Mouse (Mus musculus): ENCODE results near the gene Zfp2. TPM values are rescaled to one million over a fixed set of nuclear protein-coding genes. Genes with fewer than 3 reads are reported as not detected.
A peak's percentile ranks its signal among the peaks of the same experiment; 100 is the strongest.

The Zfp2 gene
- polyA plus RNA-seq, 1 experiment, result 4.9 TPM

- Histone ChIP-seq H3K4me3 (ENCODE audit: insufficient read depth, low read length) (peak overlapping the region; percentile 59), H3K27ac (ENCODE audit: insufficient read depth, low read length) (no peak overlapping the region), H3K4me1 (ENCODE audit: control insufficient read depth, insufficient read depth, low read length) (no peaks in the 10 kb centered on the region)
- no peak for TF ChIP-seq POLR2A (IDR thresholded peaks at IDR 0.05; ENCODE audit: low read depth, low read length)
These were observed 15.1 kb upstream of the Zfp2 start for GRCm38 (mm10) chr11:50931021-50931420.

- H3K4me1 ChIP-seq (ENCODE audit: control insufficient read depth, insufficient read depth, low read length), result no peaks in the 10 kb centered on the region
- no peak overlapping the region for H3K27ac ChIP-seq (ENCODE audit: insufficient read depth, low read length)
- no peak for TF ChIP-seq CTCF (IDR thresholded peaks at IDR 0.05; ENCODE audit: borderline replicate concordance, insufficient read depth, low read length)
- TF ChIP-seq POLR2A (IDR thresholded peaks at IDR 0.05; ENCODE audit: low read depth, low read length), result no peak
- peak overlapping the region; percentile 59 for H3K4me3 ChIP-seq (ENCODE audit: insufficient read depth, low read length)
These were observed 14.6 kb upstream of the Zfp2 start for GRCm38 (mm10) chr11:50930469-50931014.

- no peak overlapping the region for H3K27ac ChIP-seq (ENCODE audit: insufficient read depth, low read length)
- TF ChIP-seq CTCF (IDR thresholded peaks at IDR 0.05; ENCODE audit: borderline replicate concordance, insufficient read depth, low read length) (no peak), POLR2A (IDR thresholded peaks at IDR 0.05; ENCODE audit: low read depth, low read length) (no peak)
- no peak overlapping the region for H3K4me3 ChIP-seq (ENCODE audit: insufficient read depth, low read length)
- H3K4me1 ChIP-seq (ENCODE audit: control insufficient read depth, insufficient read depth, low read length), result no peaks in the 10 kb centered on the region; the same call in 1 of the 2 replicates
These were observed 1.5 kb downstream of the Zfp2 start for GRCm38 (mm10) chr11:50914461-50914860.

- Histone ChIP-seq H3K4me1 (ENCODE audit: control insufficient read depth, insufficient read depth, low read length) (no peaks in the 10 kb centered on the region; the same call in 1 of the 2 replicates), H3K4me3 (ENCODE audit: insufficient read depth, low read length) (no peak overlapping the region), H3K27ac (ENCODE audit: insufficient read depth, low read length) (no peak overlapping the region)
- TF ChIP-seq POLR2A (IDR thresholded peaks at IDR 0.05; ENCODE audit: low read depth, low read length) (no peak), CTCF (IDR thresholded peaks at IDR 0.05; ENCODE audit: borderline replicate concordance, insufficient read depth, low read length) (no peak)
These were observed 2.7 kb downstream of the Zfp2 start for GRCm38 (mm10) chr11:50913301-50913700.

- Histone ChIP-seq H3K27ac (ENCODE audit: insufficient read depth, low read length) (no peak overlapping the region), H3K4me3 (ENCODE audit: insufficient read depth, low read length) (no peak overlapping the region), H3K4me1 (ENCODE audit: control insufficient read depth, insufficient read depth, low read length) (no peaks in the 10 kb centered on the region)
- TF ChIP-seq CTCF (IDR thresholded peaks at IDR 0.05; ENCODE audit: borderline replicate concordance, insufficient read depth, low read length) (no peak), POLR2A (IDR thresholded peaks at IDR 0.05; ENCODE audit: low read depth, low read length) (no peak)
These were observed 7.8 kb downstream of the Zfp2 start for GRCm38 (mm10) chr11:50908136-50908535.

GRCm38 (mm10) chr11:50897359-50897758 lies 18.6 kb downstream of the Zfp2 start:
- Histone ChIP-seq H3K4me3 (ENCODE audit: insufficient read depth, low read length) (no peak overlapping the region), H3K4me1 (ENCODE audit: control insufficient read depth, insufficient read depth, low read length) (no peaks in the 10 kb centered on the region), H3K27ac (ENCODE audit: insufficient read depth, low read length) (no peak overlapping the region)
- TF ChIP-seq POLR2A (IDR thresholded peaks at IDR 0.05; ENCODE audit: low read depth, low read length), result no peak
- no peak for TF ChIP-seq CTCF (IDR thresholded peaks at IDR 0.05; ENCODE audit: borderline replicate concordance, insufficient read depth, low read length)

- Histone ChIP-seq H3K27ac (ENCODE audit: insufficient read depth, low read length) (no peak overlapping the region), H3K4me1 (ENCODE audit: control insufficient read depth, insufficient read depth, low read length) (no peaks in the 10 kb centered on the region), H3K4me3 (ENCODE audit: insufficient read depth, low read length) (no peak overlapping the region)
- no peak for TF ChIP-seq CTCF (IDR thresholded peaks at IDR 0.05; ENCODE audit: borderline replicate concordance, insufficient read depth, low read length)
- TF ChIP-seq POLR2A (IDR thresholded peaks at IDR 0.05; ENCODE audit: low read depth, low read length), result no peak
These were observed 23.5 kb downstream of the Zfp2 start for GRCm38 (mm10) chr11:50892441-50892840.

GRCm38 (mm10) chr11:50887390-50888128 lies 28.4 kb downstream of the Zfp2 start, which contains the start of gene Zfp454:
Gene Zfp454 (minus strand): TSS chr11:50887651.
- Histone ChIP-seq H3K4me3 (ENCODE audit: insufficient read depth, low read length) (peak within 1 kb of the TSS; percentile 30), H3K4me1 (ENCODE audit: control insufficient read depth, insufficient read depth, low read length) (no peaks in the 10 kb centered on the region), H3K27ac (ENCODE audit: insufficient read depth, low read length) (no peak within 1 kb of the TSS)
- TF ChIP-seq POLR2A (IDR thresholded peaks at IDR 0.05; ENCODE audit: low read depth, low read length), result peak; percentile 83
- TF ChIP-seq CTCF (IDR thresholded peaks at IDR 0.05; ENCODE audit: borderline replicate concordance, insufficient read depth, low read length), result no peak

- no peak for TF ChIP-seq CTCF (IDR thresholded peaks at IDR 0.05; ENCODE audit: borderline replicate concordance, insufficient read depth, low read length)
- no peak for TF ChIP-seq POLR2A (IDR thresholded peaks at IDR 0.05; ENCODE audit: low read depth, low read length)
- peak overlapping the region; percentile 30 for H3K4me3 ChIP-seq (ENCODE audit: insufficient read depth, low read length)
- no peak overlapping the region for H3K27ac ChIP-seq (ENCODE audit: insufficient read depth, low read length)
- no peaks in the 10 kb centered on the region for H3K4me1 ChIP-seq (ENCODE audit: control insufficient read depth, insufficient read depth, low read length)
These were observed 29.1 kb downstream of the Zfp2 start for GRCm38 (mm10) chr11:50886933-50887293.

- Histone ChIP-seq H3K4me1 (ENCODE audit: control insufficient read depth, insufficient read depth, low read length) (no peaks in the 10 kb centered on the region), H3K4me3 (ENCODE audit: insufficient read depth, low read length) (no peak overlapping the region), H3K27ac (ENCODE audit: insufficient read depth, low read length) (no peak overlapping the region)
- TF ChIP-seq POLR2A (IDR thresholded peaks at IDR 0.05; ENCODE audit: low read depth, low read length) (no peak), CTCF (IDR thresholded peaks at IDR 0.05; ENCODE audit: borderline replicate concordance, insufficient read depth, low read length) (no peak)
These were observed 29.6 kb downstream of the Zfp2 start for GRCm38 (mm10) chr11:50886231-50886932.
